Mouse (Mus musculus) retina, embryonic 14.5 days (tissue): ENCODE measurements at regions not wholly inside any gene's neighbourhood (a gene's known extent, or its start where the extent isn't known, plus 50 kb on each side); places are given as distances from the start of the nearest gene placed in this dataset.
"Not testable (repeated sequence)": the region's sequence is repeated elsewhere in the genome, so short reads cannot be mapped to it uniquely, and the experiment has no call there.

Source experiments
- DNase-seq: peaks from one replicate; pipeline ENCODE4 v3.0.0-alpha.2; 2015; ENCODE audit warnings: low spot score

GRCm38 (mm10) chr12:43326714-43327334, 883.3 kb downstream of the Dnajb9 start:
- no peak for DNase-seq

- no peak for DNase-seq
These were observed 899.8 kb downstream of the Dnajb9 start for GRCm38 (mm10) chr12:43310293-43310692.

GRCm38 (mm10) chr12:43306502-43307051, 903.5 kb downstream of the Dnajb9 start:
- DNase-seq: peak; percentile 13

GRCm38 (mm10) chr12:43300504-43300903, 909.6 kb downstream of the Dnajb9 start:
- no peak for DNase-seq

GRCm38 (mm10) chr12:43280442-43280841, 929.7 kb downstream of the Dnajb9 start:
- no peak for DNase-seq

- no peak for DNase-seq
These were observed 945.1 kb downstream of the Dnajb9 start for GRCm38 (mm10) chr12:43265016-43265415.

GRCm38 (mm10) chr12:43263845-43264244, 946.3 kb downstream of the Dnajb9 start:
- DNase-seq: no peak

GRCm38 (mm10) chr12:43225950-43226349, 984.2 kb downstream of the Dnajb9 start:
- no peak for DNase-seq

- DNase-seq: no peak
These were observed 986.2 kb downstream of the Dnajb9 start for GRCm38 (mm10) chr12:43223768-43224435.

- DNase-seq: not testable (repeated sequence)
These were observed 997.8 kb downstream of the Dnajb9 start for GRCm38 (mm10) chr12:43212341-43212740.

GRCm38 (mm10) chr12:43204589-43204988, 1005.5 kb downstream of the Dnajb9 start:
- no peak for DNase-seq
